Mouse (Mus musculus): ENCODE results near the gene Dhrs13.

DNA sequence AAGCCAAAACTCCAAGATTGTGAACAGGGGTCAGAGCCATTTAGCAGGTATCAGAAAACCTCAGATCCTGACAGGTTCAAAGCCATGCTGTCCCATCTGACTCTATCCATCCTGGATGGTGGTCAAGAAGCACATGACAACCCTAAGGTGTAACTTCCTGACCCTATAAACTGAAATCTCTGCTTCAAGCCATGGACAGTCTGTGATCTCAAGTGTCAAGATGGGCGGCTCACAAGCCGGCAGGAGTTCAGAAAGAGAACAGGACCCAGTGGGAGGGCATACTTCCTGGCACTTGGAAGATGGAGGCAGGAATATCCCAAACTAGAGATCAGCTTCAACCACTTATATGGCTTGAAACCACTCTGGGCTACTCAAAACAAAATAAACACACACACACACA, 34.6 kb downstream of the Dhrs13 start:
- TF ChIP-seq CTCF (conservative IDR thresholded peaks at IDR 0.05; ENCODE audit: insufficient read depth, insufficient read length, low read depth, low read length) (no peak), POLR2A (IDR thresholded peaks at IDR 0.05; ENCODE audit: low read depth, low read length) (no peak)
